Mouse (Mus musculus) embryonic facial prominence, embryonic 13.5 days (tissue): ENCODE measurements around the gene Hist1h2ae. TPM values are rescaled to one million over a fixed set of nuclear protein-coding genes. Genes with fewer than 3 reads are reported as not detected.
"Not testable (repeated sequence)": the region's sequence is repeated elsewhere in the genome, so short reads cannot be mapped to it uniquely, and the experiment has no call there.

Experiments used
- ATAC-seq: fragments of 200-750 bp; cut with Nextera tagmentation; 2 replicates; pipeline ENCODE4 v1.8.0; 2017; ENCODE audit warnings: low read depth; ENCODE audit not compliant: insufficient number of reproducible peaks, insufficient read depth, low FRiP score, low TSS enrichment
- H3K27ac ChIP-seq: fragments of 300-500 bp; sonication (generic); 2 replicates; pipeline ENCODE4 v1.5.1; 2015; ENCODE audit warnings: moderate library complexity, mild to moderate bottlenecking, inconsistent platforms
- H3K27me3 ChIP-seq: fragments of 300-500 bp; sonication (generic); 2 replicates; pipeline ENCODE4 v1.6.1; 2015; ENCODE audit warnings: mild to moderate bottlenecking, inconsistent platforms
- H3K36me3 ChIP-seq: fragments of 300-500 bp; sonication (generic); 2 replicates; pipeline ENCODE4 v1.6.1; 2015; ENCODE audit warnings: mild to moderate bottlenecking, inconsistent platforms
- H3K4me1 ChIP-seq: fragments of 300-500 bp; sonication (generic); 2 replicates; pipeline ENCODE4 v1.6.1; 2015; ENCODE audit warnings: inconsistent platforms
- H3K4me2 ChIP-seq: fragments of 300-500 bp; sonication (generic); 2 replicates; pipeline ENCODE4 v1.6.1; 2015; ENCODE audit warnings: moderate library complexity, mild to moderate bottlenecking, inconsistent platforms
- H3K4me3 ChIP-seq: fragments of 300-500 bp; sonication (generic); 2 replicates; pipeline ENCODE4 v1.5.1; 2015; ENCODE audit warnings: mild to moderate bottlenecking, inconsistent platforms
- H3K9ac ChIP-seq: fragments of 300-500 bp; sonication (generic); 2 replicates; pipeline ENCODE4 v1.6.1; 2015; ENCODE audit warnings: mild to moderate bottlenecking, inconsistent platforms
- H3K9me3 ChIP-seq: fragments of 300-500 bp; sonication (generic); 2 replicates; pipeline ENCODE4 v1.6.1; 2016; ENCODE audit warnings: inconsistent platforms
- WGBS: fragments of 180-500 bp; shearing (Covaris S2); methylation state at CpG from one replicate; pipeline ENCODE4 v1.1.7; 2015; ENCODE audit warnings: mixed read lengths; 5-methylcytosine and 5-hydroxymethylcytosine counted together
- polyA plus RNA-seq: library from polyadenylated mRNA; unstranded; fragments of >200 nt; fragmentation: Nextera tagmentation; extraction: Ambion mirVana; gene quantifications from 2 replicates; pipeline ENCODE4 v1.2.1, GENCODE M21; 2015

Gene Hist1h2ae
- polyA plus RNA-seq, 1 experiment from 2014 or later, result 108 TPM

- not testable (repeated sequence) for H3K9me3 ChIP-seq, H3K36me3 ChIP-seq, H3K27me3 ChIP-seq, H3K4me1 ChIP-seq
- Histone ChIP-seq H3K9ac (peak within 1 kb of the TSS; percentile 74), H3K4me2 (peak within 1 kb of the TSS; percentile 69), H3K4me3 (peak within 1 kb of the TSS; percentile 51), H3K27ac (peak within 1 kb of the TSS; percentile 97)
- under 1% methylated on average over 27 of the region's 42 CpGs for WGBS
- ATAC-seq, result peak; percentile 91
Measured at GRCm38 (mm10) chr13:23542999-23543607, 27.9 kb downstream of the Hist1h2ae start, which contains the start of gene Hist1h2bh. Gene Hist1h2bh, minus strand, starts transcription at chr13:23543392.

DNA sequence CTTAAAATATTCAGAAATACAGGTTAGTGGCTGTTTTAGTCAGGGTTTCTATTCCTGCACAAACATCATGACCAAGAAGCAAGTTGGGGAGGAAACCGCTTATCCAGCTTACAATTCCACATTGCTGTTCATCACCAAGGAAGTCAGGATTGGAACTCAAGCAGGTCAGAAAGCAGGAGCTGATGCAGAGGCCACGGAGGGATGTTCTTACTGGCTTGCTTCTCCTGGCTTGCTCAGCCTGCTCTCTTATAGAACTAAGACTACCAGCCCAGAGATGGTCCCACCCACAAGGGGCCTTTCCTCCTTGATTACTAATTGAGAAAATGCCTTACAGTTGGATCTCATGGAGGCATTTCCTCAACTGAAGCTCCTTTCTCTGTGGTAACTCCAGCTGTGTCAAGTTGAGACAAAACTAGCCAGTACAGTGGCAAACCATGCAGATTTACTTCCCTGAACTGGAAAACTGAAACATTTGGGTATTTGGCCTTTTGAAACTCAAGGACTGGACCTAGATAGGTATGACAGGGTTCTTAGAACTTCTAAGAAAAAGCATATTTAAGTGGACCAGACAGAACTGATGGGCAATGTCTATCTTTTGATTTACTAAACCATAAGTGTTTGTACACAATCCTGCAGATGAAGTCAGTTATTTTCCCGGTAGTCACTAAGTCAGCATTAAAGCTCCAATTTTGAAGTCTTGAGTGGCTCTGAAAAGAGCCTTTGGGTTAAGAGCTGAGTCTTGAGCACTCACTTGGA lies 28.6 kb downstream of the Hist1h2ae start:
- H3K4me1 ChIP-seq, H3K27me3 ChIP-seq, H3K36me3 ChIP-seq, ATAC-seq, H3K9me3 ChIP-seq: not testable (repeated sequence)
- H3K4me2 ChIP-seq, result peak overlapping the region; percentile 68
- peak overlapping the region; percentile 92 for H3K27ac ChIP-seq
- peak overlapping the region; percentile 74 for H3K9ac ChIP-seq
- 3% methylated on average over 3 of the region's 3 CpGs for WGBS
- peak overlapping the region; percentile 51 for H3K4me3 ChIP-seq

DNA sequence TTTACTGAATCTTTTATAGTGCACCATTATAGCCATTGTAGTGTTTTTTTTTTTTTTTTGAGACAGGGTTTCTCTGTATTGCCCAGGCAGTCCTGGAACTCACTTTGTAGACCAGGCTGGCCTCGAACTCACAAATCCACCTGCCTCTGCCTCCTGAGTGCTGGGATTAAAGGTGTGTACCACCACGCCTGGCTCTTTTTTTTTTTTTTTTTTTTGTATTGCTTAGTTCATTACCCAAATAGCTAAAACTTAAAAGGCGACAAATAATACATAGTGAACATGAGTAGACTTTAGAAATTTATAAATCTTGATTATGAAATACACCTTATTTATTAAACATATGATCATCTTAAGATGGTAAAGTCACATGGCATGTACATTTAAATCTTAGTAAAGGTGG lies 29.5 kb downstream of the Hist1h2ae start:
- WGBS, result 71% methylated on average over 3 of the region's 3 CpGs
- Histone ChIP-seq H3K4me3 (no peak overlapping the region), H3K4me2 (peak overlapping the region; percentile 68; the same call in 1 of the 2 replicates), H3K9ac (no peak overlapping the region), H3K9me3 (no peaks in the 10 kb centered on the region), H3K27ac (no peak overlapping the region), H3K4me1 (peaks cover 10% of the 10 kb centered on the region), H3K27me3 (no peaks in the 10 kb centered on the region), H3K36me3 (no peaks in the 10 kb centered on the region)
- no peak for ATAC-seq

DNA sequence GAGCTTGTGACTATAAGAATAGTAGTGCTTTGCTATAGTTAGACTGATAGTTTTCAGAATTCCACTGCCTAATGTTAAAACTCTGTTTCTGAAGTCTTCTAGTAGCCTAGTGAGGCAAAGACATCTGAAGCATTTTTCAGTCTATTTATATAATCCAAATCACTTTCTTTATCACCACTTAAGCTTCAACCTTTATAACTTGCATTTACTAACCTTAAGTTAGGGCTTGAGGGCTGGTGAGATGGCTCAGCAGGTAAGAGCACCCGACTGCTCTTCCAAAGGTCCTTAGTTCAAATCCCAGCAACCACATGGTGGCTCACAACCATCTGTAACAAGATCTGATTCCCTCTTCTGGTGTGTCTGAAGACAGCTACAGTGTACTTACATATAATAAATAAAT lies 31.2 kb downstream of the Hist1h2ae start:
- not testable (repeated sequence) for H3K9me3 ChIP-seq, H3K36me3 ChIP-seq, H3K27me3 ChIP-seq, H3K9ac ChIP-seq, H3K4me2 ChIP-seq, ATAC-seq, H3K27ac ChIP-seq, H3K4me3 ChIP-seq
- peaks cover 14% of the 10 kb centered on the region for H3K4me1 ChIP-seq
- 68% methylated on average over 1 of the region's 1 CpGs for WGBS

- WGBS, result 59% methylated on average over 5 of the region's 5 CpGs
- H3K27ac ChIP-seq, result 0 out of 2 replicates have a peak overlapping the region, but pooled peaks have one; percentile 48
Measured at GRCm38 (mm10) chr13:23538249-23538648, 32.8 kb downstream of the Hist1h2ae start.

DNA sequence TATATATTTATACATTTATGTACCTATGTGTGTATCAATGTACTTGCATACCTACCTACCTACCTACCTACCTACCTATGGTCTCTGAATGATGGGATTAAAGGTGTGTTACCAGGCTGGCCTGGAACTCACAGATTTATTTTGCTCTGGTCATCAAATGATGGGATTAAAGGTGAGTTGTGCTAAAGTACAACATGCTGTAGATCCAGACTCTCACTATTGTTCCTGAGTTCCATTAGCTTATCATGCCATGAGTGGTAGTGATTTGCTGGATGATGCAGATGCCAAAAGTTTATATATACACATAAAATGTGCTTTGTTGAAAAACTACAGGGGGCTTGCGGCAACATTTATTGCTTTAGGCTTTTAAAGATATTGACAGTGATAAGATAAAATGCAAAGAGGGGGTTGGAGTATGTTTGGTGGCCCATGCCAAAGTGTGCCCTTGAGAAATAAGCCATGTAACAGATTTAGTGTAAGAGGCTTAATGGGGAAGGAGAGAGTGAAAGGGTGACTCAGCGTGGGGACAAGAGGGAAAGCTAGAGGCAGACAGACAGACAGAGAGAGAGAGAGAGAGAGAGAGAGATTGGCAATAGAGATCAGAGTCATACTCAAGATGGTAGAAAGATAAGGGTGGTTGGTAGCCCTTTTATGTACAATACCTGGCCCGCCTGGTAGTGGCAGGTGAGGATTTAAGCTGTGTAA lies 33.9 kb downstream of the Hist1h2ae start:
- 74% methylated on average over 3 of the region's 3 CpGs for WGBS
- H3K27me3 ChIP-seq, result no peaks in the 10 kb centered on the region
- H3K36me3 ChIP-seq, result no peaks in the 10 kb centered on the region
- peak overlapping the region; percentile 54 for H3K4me3 ChIP-seq
- peak overlapping the region; percentile 60 for H3K27ac ChIP-seq
- ATAC-seq, result no peak
- peak overlapping the region; percentile 54; the same call in 1 of the 2 replicates for H3K9ac ChIP-seq
- no peaks in the 10 kb centered on the region for H3K9me3 ChIP-seq
- peaks cover 30% of the 10 kb centered on the region for H3K4me1 ChIP-seq
- peak overlapping the region; percentile 66 for H3K4me2 ChIP-seq

More at GRCm38 (mm10) chr13:23538249-23538648, 32.8 kb downstream of the Hist1h2ae start:
- no peak overlapping the region for H3K4me3 ChIP-seq
- H3K4me2 ChIP-seq, result peak overlapping the region; percentile 24
- no peaks in the 10 kb centered on the region for H3K9me3 ChIP-seq
- no peak for ATAC-seq
- H3K4me1 ChIP-seq, result peaks cover 20% of the 10 kb centered on the region
- 0 out of 2 replicates have a peak overlapping the region, but pooled peaks have one; percentile 12 for H3K9ac ChIP-seq
- H3K27me3 ChIP-seq, result no peaks in the 10 kb centered on the region
- no peaks in the 10 kb centered on the region for H3K36me3 ChIP-seq

DNA sequence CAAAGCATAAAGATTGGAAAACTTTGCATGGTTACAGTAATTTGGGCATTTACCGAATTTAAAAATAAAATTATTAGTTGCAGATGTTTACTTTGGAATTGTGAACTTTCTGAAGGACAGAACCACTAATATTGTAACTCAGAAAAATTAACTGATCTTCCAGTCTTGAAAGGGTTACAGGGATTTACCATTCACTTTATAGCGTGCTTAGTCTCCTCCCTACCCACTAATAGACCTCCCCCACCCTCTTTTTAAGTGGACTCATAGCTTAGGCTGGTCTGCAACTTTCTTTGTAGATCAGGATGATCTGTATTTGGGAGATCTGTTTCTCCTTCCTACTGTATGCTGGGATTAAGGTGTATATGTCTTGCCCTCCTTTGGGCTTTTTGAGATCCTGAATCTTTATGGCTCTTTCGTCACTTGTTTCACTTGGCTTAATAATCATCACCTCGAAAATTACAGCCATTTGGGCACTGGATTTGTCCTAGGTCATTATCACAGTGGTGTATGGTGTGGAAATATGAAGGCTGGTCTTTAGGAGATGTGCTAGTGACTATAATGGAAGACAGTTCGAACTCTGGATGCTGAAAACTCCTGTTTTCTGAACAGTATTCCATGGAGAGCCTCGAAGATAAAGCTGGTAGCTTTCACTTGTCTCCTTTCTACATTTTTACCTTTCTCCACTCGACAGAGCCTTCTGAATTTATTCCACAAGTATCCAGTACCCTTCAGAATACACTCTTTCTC lies 34.8 kb downstream of the Hist1h2ae start:
- WGBS, result 16% methylated on average over 7 of the region's 7 CpGs
- Histone ChIP-seq H3K36me3 (no peaks in the 10 kb centered on the region), H3K4me2 (peak overlapping the region; percentile 66), H3K27ac (peak overlapping the region; percentile 97), H3K9ac (peak overlapping the region; percentile 66), H3K4me1 (peaks cover 32% of the 10 kb centered on the region), H3K27me3 (no peaks in the 10 kb centered on the region), H3K9me3 (no peaks in the 10 kb centered on the region), H3K4me3 (peak overlapping the region; percentile 54)
- ATAC-seq, result no peak

GRCm38 (mm10) chr13:23535137-23536075 lies 35.6 kb downstream of the Hist1h2ae start, which contains the start of gene Hist1h3g:
Gene Hist1h3g, plus strand, starts transcription at chr13:23535422.
- H3K9ac ChIP-seq, result peak within 1 kb of the TSS; percentile 75
- H3K27me3 ChIP-seq, H3K9me3 ChIP-seq, H3K36me3 ChIP-seq: not testable (repeated sequence)
- under 1% methylated on average over 34 of the region's 62 CpGs for WGBS
- peak within 1 kb of the TSS; percentile 66 for H3K4me2 ChIP-seq
- H3K27ac ChIP-seq, result peak within 1 kb of the TSS; percentile 97
- peak within 1 kb of the TSS; percentile 54 for H3K4me3 ChIP-seq
- peaks cover 32% of the 10 kb centered on the region for H3K4me1 ChIP-seq
- ATAC-seq, result peak; percentile 90

DNA sequence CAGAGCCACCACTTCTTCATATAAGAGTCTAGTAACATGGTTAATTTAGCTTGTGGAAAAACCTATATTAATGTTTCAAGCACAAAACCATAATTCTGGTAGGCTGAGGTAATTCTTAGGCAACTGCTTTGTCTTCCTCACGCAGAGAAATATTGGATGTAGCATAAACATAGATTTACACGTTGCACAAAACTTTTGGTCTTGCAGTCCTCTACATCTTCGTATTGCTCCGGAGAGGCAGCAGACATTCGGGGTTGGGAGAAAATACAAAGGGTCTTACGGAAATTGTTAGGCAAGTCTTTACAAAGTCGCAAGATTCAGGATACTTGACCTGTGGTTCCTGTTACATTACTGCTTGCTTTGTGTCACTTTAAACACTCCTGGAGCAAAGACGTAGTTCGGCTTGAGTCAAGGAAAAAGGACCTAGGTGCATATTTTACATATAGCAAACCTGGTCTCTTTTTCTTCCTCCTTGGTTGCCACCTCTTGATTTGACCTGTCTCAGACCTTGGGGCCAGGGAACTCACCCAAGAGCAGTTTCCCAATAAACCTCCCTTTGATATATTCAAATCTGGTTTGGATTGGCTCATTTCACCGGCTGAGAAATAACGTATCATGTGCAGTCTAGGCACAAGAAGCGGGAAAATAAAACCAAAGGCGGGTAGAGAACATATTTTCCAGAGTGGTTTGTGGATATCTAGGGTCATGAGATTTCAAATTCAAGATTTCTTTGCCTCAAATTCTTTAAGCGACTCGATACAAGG lies 36.5 kb downstream of the Hist1h2ae start:
- Histone ChIP-seq H3K4me2 (peak overlapping the region; percentile 66), H3K27ac (peak overlapping the region; percentile 97), H3K27me3 (no peaks in the 10 kb centered on the region), H3K4me1 (peaks cover 32% of the 10 kb centered on the region), H3K36me3 (no peaks in the 10 kb centered on the region), H3K9ac (peak overlapping the region; percentile 75), H3K4me3 (peak overlapping the region; percentile 54), H3K9me3 (no peaks in the 10 kb centered on the region)
- WGBS, result under 1% methylated on average over 15 of the region's 15 CpGs
- no peak for ATAC-seq
